Mouse (Mus musculus) liver, adult 2 months (tissue): ENCODE results near the gene Ppp1r15b.

Experiments
- CTCF ChIP-seq: fragments of 200-500 bp; IDR thresholded peaks from 2 replicates; pipeline ENCODE4 v1.5.1; 2011; ENCODE audit warnings: low read depth, low read length, control low read depth
- POLR2A ChIP-seq: fragments of 200-500 bp; IDR thresholded peaks from 2 replicates; pipeline ENCODE4 v1.6.1; 2011; ENCODE audit warnings: low read length, control low read depth; ENCODE audit not compliant: insufficient read depth; ENCODE audit errors: extremely low read depth

- TF ChIP-seq CTCF, result no peak
- TF ChIP-seq POLR2A, result no peak
Measured at GRCm38 (mm10) chr1:133147324-133147723, 16.4 kb downstream of the Ppp1r15b start.
